Mouse (Mus musculus): ENCODE results near the gene Naaladl1.
"Not testable (repeated sequence)": the region's sequence is repeated elsewhere in the genome, so short reads cannot be mapped to it uniquely, and the experiment has no call there.

Naaladl1 gene

GRCm38 (mm10) chr19:6130414-6131128 lies 25.0 kb downstream of the Naaladl1 start:
- DNase-seq (ENCODE audit: low spot score), result not testable (repeated sequence)

GRCm38 (mm10) chr19:6132171-6132827 lies 26.7 kb downstream of the Naaladl1 start:
- no peak for DNase-seq (ENCODE audit: low spot score)

DNA sequence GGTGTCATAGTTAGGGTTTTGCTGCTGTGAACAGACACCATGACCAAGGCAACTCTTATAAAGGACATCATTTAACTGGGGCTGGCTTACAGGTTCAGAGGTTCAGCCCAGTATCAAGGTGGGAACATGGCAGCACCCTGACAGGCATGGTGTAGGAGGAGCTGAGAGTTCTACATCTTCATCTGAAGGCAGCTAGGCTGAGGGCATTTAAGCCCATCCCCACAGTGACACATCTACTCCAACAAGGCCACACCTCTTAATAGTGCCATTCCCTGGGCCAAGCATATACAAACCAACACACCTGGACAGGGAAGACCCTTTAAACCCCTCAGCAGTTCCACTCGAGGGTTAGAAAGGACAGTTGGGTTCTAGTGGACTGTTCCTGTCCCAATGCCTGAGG lies 27.6 kb downstream of the Naaladl1 start:
- DNase-seq (ENCODE audit: low spot score), result not testable (repeated sequence)

GRCm38 (mm10) chr19:6136397-6136796 lies 30.8 kb downstream of the Naaladl1 start:
- no peak for DNase-seq (ENCODE audit: low spot score)

DNA sequence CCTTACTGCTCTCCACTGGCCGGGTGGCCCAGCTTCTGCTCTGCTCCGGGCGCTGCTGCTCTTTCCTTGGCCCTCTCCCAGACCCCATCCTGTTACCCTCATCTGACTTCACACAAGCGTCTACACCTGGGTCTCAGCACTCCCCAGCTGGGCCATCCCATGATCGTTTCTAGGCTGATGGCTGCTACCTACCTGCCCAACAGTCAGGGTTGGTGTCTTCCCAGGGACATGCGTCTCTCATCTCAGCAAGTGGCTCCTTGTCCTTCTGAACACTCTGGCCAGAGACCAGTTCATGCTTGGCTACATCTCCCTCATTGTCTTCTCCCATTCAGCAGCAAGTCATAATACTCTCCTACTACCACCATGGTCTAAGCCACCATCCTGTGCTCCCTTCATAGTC lies 34.1 kb downstream of the Naaladl1 start:
- DNase-seq (ENCODE audit: low spot score), result no peak

DNA sequence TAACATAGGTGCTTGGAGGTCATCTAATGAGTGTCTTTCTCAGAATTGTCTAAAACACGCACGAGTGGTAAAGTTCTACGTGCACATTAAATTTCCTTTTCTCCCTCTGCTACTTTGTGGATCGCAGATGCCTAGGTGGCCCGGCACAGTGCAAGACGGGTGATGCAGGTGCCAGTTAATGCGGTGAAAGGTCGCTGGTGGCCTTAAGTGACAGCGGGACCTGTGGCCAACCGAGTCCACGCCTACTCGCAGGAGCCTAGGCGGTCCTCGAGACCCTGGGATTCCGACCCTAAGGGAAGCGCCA lies 34.7 kb downstream of the Naaladl1 start:
- no peak for DNase-seq (ENCODE audit: low spot score)

GRCm38 (mm10) chr19:6140678-6141393 lies 35.3 kb downstream of the Naaladl1 start, which contains the start of gene Batf2:
Gene Batf2 (plus strand): TSS chr19:6140983.
- peak; percentile 91 for DNase-seq (ENCODE audit: low spot score)

DNA sequence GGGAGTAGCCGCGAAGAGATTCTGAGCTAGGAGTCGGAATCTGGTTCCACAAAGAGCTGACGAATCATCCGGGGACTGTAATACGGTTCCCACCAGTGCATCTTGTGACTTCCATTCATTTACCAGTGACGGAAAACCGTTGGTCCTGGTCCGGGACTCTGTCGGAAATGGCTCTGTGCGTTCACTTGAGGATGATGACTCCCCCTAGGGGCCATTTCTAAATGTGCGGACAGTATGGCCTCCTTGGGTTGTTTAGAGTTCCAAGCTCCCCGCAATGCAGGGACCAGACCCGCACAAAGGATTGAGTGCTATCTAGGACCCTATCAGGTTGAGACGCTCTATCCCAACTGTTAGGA lies 35.8 kb downstream of the Naaladl1 start, which contains the start of gene Arl2:
Gene Arl2 (minus strand): TSS at position 155 of the 356 bp plus-strand sequence.
- DNase-seq (ENCODE audit: low spot score), result peak; percentile 81

DNA sequence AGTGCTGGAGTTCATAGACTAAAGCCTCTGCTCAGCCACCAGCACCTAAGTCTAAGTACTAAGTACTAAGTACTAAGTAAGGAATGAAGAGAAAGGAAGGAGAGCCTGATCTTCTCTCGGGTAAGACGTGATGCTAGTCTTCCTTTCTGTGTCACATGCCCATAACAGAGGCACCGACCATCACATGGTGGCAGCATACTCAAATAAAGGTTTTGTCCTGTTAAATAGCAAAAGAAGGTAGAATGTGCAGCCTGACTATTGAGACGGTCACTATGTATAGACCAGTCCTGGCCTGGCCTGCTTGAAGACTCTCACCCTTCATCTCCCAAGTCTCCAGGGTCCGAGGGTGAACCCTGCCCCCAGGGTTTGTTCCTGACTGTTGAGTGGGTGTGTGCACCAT lies 39.3 kb downstream of the Naaladl1 start:
- no peak for DNase-seq (ENCODE audit: low spot score)

- no peak for DNase-seq (ENCODE audit: low spot score)
Observed at GRCm38 (mm10) chr19:6155174-6155573, 49.6 kb downstream of the Naaladl1 start.

GRCm38 (mm10) chr19:6156372-6156771 lies 50.8 kb downstream of the Naaladl1 start:
- no peak for DNase-seq (ENCODE audit: low spot score)

- no peak for DNase-seq (ENCODE audit: low spot score)
Observed at GRCm38 (mm10) chr19:6157220-6157619, 51.6 kb downstream of the Naaladl1 start.

DNA sequence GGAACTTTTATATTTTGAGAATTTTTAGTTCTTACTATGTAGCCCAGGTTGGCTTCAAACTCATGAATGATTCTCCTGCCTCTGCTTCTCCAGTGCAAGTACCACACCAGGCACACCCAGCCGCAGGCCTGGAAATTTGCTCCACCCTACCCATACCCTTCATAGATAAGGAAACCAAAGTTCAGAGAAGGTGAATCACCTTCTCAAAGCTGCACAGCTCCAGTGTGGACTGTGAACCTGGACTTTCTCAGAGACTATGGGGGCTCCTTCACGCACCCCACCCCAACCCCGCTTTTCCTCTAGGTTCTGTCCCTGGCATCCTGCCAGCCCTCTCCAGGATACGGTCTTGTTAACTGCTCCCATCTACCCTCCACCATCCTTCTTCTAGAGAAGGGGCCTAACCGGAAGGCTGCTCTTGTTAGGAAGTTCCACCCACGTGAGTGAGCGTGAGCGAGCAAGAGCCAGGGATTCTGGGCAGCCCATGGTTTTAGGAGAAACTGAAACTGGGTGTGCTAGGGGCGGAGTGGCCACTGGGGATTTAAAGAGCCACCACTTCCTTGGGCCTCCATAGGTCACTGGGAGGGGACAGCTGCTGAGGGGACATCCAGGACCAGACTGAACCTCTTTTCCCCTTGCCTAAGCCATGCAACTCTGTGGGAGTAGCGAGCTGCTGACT lies 58.4 kb downstream of the Naaladl1 start:
- DNase-seq (ENCODE audit: low spot score), result peak; percentile 27
